Mouse (Mus musculus): Measurements from ENCODE around the gene Plek. TPM values are rescaled to one million over a fixed set of nuclear protein-coding genes. Genes with fewer than 3 reads are reported as not detected.
"Not testable (repeated sequence)": the region's sequence is repeated elsewhere in the genome, so short reads cannot be mapped to it uniquely, and the experiment has no call there.

Plek gene
- polyA plus RNA-seq (2016; fragmentation: Nextera tagmentation; extraction: Ambion mirVana), result 42.4 and 47.2 TPM in 2 replicates

DNA sequence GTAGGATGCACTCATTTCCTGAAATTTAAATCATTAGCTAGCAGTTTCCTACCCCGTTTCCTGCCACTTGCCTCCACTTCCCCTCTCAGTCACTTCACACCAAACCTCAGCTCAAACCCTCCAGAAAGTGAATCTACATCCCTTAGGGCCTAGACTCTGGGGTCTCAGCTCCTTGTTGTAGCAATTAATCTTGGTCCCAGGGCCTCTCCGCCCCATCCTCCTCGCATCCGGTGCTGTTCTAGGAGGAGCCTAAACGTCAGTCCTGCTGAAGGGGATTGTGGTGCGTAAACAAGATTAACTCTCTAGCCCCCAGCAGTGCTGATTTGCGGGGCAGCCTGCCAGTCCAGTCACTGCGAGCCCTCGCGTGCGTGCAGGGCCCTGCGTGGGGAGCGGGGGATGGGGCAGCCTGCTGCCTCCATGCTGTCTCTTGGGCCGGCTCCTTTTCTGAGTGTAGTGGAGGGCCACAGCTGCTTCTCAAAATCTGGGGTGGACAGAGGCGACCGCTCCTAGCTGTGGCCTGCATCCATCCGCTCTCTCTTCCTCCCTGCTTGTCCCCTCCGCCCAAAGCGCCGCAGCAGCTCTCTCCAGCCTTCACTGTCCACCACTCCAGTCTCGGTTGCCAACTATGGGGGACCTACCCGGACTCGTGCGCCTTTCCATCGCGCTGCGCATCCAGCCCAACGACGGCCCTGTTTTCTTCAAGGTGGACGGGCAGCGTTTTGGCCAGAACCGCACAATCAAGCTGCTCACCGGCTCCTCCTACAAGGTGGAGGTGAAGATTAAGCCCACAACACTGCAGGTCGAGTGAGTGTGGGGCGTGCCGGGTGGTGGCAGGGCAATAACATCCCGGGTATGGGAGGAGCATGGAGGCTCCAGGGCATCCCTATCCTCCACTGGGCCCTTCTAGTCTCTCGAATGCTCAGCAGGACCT lies at the start of gene Plek, which contains the start of gene Cnrip1:
Gene Plek, minus strand, starts transcription at position 837 of the 931 bp plus-strand sequence.
Gene Cnrip1, plus strand, starts transcription at position 42 of the 931 bp plus-strand sequence.
- no peaks in the 10 kb centered on the region for H3K36me3 ChIP-seq
- H3K4me1 ChIP-seq, result 0 out of 2 replicates have a peak, but pooled peaks cover 8% of the 10 kb centered on the region
- H3K9me3 ChIP-seq (replicated peaks), result no peaks in the 10 kb centered on the region
- WGBS (ENCODE audit: insufficient replicate concordance), result 2% methylated on average over 37 of the region's 38 CpGs
- peak within 1 kb of the TSS; percentile 63 for H3K4me2 ChIP-seq
- peaks cover 14% of the 10 kb centered on the region for H3K27me3 ChIP-seq (replicated peaks)
- H3K4me3 ChIP-seq, result peak within 1 kb of the TSS; percentile 49
- peak within 1 kb of the TSS; percentile 39 for H3K9ac ChIP-seq
- H3K27ac ChIP-seq, result peak within 1 kb of the TSS; percentile 61
- peak; percentile 68 for ATAC-seq

DNA sequence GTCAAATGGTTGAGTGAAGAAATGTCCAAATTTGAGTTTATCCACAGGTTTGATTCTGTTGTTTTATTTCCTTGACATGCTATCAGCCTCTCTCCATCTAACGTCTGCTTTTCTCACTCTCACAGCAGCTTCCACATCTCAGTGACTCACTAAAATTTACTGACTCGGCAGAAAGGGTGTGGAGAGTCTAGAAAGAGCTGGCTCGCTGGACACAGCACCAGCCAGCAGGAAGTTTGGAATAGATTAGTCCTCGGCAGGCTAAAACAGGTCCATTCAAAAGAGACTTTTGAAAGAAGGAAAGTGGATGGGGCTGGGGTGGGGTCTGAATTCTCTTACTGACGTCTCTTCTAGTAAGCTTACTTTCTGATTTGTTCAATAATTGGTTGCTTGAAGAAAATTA lies 33.9 kb upstream of the Plek start:
- no peak for ATAC-seq
- H3K4me3 ChIP-seq, result no peak overlapping the region
- H3K9ac ChIP-seq, result no peak overlapping the region
- H3K36me3 ChIP-seq, result no peaks in the 10 kb centered on the region
- no peaks in the 10 kb centered on the region for H3K4me1 ChIP-seq
- H3K9me3 ChIP-seq (replicated peaks), result no peaks in the 10 kb centered on the region
- H3K4me2 ChIP-seq, result no peak overlapping the region
- 23% methylated on average over 5 of the region's 5 CpGs for WGBS (ENCODE audit: insufficient replicate concordance)
- no peak overlapping the region for H3K27ac ChIP-seq
- H3K27me3 ChIP-seq (replicated peaks), result no peaks in the 10 kb centered on the region

DNA sequence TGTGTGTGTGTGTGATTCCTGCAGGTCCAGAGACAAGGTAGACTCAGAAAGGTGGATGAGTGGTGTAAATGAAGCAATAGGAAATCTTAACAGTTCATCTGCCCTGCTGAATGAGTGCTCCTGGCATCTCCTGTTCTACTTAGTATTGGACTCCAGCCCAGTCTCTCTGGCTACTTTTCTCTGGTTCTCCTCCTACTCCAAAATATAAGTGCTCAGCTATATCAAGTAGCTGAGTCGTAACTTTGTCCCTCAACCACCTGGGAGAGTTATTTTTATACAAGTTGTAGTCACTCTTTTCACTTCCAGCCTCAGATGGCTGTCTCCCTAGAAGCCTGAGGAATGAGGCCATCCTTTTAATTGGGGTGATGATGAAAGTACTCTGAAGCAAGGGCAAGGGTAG lies 31.7 kb upstream of the Plek start:
- no peaks in the 10 kb centered on the region for H3K9me3 ChIP-seq (replicated peaks)
- ATAC-seq, result no peak
- no peak overlapping the region for H3K27ac ChIP-seq
- H3K4me2 ChIP-seq, result no peak overlapping the region
- H3K9ac ChIP-seq, result no peak overlapping the region
- no peak overlapping the region for H3K4me3 ChIP-seq
- H3K36me3 ChIP-seq, result no peaks in the 10 kb centered on the region
- no peaks in the 10 kb centered on the region for H3K27me3 ChIP-seq (replicated peaks)
- 67% methylated on average over 1 of the region's 1 CpGs for WGBS (ENCODE audit: insufficient replicate concordance)
- no peaks in the 10 kb centered on the region for H3K4me1 ChIP-seq

DNA sequence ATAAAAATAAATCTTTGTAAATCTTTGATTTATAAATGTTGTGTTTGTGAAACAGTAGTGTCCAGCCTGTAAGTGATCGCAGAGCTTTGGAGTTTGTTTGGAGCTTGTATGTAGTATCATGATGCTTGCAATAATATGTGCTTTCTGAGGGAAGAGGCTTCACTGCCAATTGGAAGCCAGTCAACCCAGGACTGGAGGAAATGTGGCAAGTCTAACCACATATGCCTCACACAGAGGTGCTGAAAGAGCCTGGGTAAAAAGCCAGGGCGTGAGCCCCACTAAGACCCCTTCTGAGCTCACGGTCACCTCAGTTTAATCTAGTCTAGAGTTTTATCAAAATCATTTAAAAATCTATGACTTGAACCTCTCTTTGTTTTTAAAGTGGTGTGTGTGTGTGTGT lies 31.3 kb upstream of the Plek start:
- Histone ChIP-seq H3K27me3 (replicated peaks) (no peaks in the 10 kb centered on the region), H3K4me2 (no peak overlapping the region), H3K4me1 (no peaks in the 10 kb centered on the region), H3K4me3 (no peak overlapping the region), H3K9me3 (replicated peaks) (no peaks in the 10 kb centered on the region), H3K36me3 (no peaks in the 10 kb centered on the region), H3K27ac (no peak overlapping the region), H3K9ac (no peak overlapping the region)
- WGBS (ENCODE audit: insufficient replicate concordance), result 87% methylated on average over 3 of the region's 3 CpGs
- no peak for ATAC-seq

DNA sequence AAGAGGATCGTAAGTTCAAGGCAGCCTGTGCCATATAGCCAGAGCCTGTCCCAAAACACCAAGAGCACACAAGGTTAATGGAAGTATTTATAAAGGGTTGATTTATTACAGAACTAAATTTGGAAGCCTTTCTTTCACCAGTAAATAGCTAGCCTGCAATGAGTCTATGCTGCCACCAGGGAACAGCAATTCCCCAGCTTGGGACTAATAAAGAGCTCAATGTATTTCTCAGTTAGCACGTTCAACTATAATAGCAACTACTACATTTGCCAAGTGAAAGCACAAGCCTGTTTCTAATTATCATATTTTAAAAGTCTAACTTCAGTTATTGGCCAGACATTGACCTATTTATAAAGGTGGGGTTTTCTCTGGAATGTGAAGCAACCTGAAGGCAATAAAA lies 30.8 kb upstream of the Plek start:
- Histone ChIP-seq H3K4me1 (no peaks in the 10 kb centered on the region), H3K9me3 (replicated peaks) (no peaks in the 10 kb centered on the region), H3K4me3 (no peak overlapping the region), H3K27me3 (replicated peaks) (no peaks in the 10 kb centered on the region), H3K9ac (no peak overlapping the region), H3K27ac (no peak overlapping the region), H3K4me2 (no peak overlapping the region), H3K36me3 (no peaks in the 10 kb centered on the region)
- WGBS (ENCODE audit: insufficient replicate concordance), result 60% methylated on average over 2 of the region's 2 CpGs
- ATAC-seq, result no peak

DNA sequence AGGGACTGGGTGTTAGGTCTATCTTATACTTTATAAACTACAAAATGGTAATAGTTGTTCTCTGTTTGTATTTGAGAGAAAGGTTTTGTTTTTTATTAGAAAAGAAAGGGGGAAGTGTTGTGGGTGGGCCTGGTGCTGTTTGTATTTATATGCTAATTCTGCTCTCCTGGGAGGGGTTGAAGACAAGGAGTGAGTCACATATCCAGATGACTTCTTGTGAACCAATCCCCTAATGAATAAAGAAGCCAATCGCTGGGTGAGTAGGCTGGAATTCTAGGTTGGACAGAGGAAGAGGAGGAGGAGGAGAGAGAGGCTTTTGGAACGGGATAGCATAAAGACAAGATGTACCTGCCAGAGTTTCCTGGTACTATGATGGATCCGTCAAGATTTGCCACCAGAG lies 29.9 kb upstream of the Plek start:
- Histone ChIP-seq H3K4me3 (no peak overlapping the region), H3K27ac (no peak overlapping the region), H3K4me2 (no peak overlapping the region), H3K36me3 (no peaks in the 10 kb centered on the region), H3K4me1 (no peaks in the 10 kb centered on the region), H3K9ac (no peak overlapping the region), H3K9me3 (replicated peaks) (no peaks in the 10 kb centered on the region), H3K27me3 (replicated peaks) (no peaks in the 10 kb centered on the region)
- ATAC-seq, result no peak
- WGBS (ENCODE audit: insufficient replicate concordance), result 49% methylated on average over 3 of the region's 3 CpGs

DNA sequence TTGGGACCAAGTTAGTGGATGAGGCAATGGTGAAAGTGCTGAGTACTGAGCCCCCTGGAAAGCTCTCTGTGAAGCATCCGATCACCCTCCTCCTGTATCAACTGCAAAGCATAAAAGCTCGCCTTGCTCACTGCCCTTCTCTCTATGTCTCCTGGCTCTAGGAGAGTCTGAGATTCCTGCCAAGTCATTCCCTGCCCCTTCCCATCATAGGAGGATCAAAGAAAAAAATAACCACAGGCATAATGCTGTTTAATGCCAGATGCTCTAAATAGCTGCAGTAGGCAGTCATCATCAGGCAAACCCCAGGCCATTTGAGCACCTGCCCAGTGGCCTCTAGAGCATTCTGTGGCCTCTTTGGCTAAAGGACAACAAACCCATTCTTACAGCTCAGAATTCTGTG lies 23.5 kb upstream of the Plek start:
- no peak for ATAC-seq
- Histone ChIP-seq H3K4me1 (no peaks in the 10 kb centered on the region), H3K27me3 (replicated peaks) (no peaks in the 10 kb centered on the region), H3K27ac (no peak overlapping the region), H3K9me3 (replicated peaks) (no peaks in the 10 kb centered on the region), H3K9ac (no peak overlapping the region), H3K4me2 (no peak overlapping the region), H3K4me3 (no peak overlapping the region), H3K36me3 (no peaks in the 10 kb centered on the region)
- 68% methylated on average over 2 of the region's 2 CpGs for WGBS (ENCODE audit: insufficient replicate concordance)

DNA sequence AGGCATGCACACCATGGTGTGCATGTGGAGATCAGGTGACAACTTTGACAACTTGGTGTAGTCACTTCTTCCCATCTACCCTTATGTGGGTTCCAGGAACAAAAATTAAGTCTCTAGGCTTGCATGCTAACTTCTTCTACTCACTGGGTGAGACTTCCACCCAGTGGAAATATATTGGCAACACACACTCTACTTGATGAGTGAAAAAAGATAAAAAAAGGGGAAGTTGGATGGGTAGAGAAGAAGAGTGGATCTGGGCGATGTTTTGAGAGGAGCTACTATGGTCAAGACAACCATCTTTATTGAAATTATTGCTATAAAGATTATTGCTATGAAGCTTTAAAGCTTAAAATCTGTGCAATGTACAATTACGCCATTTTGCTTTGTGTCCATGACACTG lies 17.2 kb upstream of the Plek start:
- H3K9ac ChIP-seq; H3K27ac ChIP-seq; H3K9me3 ChIP-seq (replicated peaks); H3K27me3 ChIP-seq (replicated peaks); H3K4me3 ChIP-seq; ATAC-seq; H3K4me1 ChIP-seq; H3K4me2 ChIP-seq; H3K36me3 ChIP-seq: not testable (repeated sequence)
- 59% methylated on average over 2 of the region's 2 CpGs for WGBS (ENCODE audit: insufficient replicate concordance)

DNA sequence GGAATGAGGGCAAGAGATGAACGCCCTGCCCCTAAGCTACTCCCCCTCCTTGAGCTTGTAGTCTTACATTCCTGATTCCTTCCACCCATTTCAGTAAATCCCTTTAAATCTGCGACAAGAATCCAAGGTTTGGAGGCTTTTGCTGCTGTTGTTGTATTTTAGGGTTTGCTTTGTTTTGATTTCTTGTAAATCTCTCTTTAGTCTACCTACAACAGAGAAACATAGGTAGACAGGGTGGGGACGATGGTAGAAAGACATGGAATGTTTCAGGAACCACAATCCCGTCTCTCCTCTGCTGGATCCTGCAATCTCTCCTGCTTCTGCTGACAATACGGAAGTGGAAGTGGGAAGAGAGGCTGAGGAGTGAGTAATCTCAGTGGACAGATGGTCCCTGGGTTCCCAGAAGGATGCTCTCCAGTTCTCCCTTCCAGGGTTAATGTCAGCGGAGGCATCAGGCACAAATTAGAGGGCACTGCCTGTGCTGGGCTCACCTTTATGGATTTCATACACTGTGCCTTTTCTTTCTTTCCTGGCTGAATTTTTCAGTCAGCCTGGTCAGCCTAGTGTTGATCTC lies 382 bp upstream of the Plek start:
- no peak overlapping the region for H3K27ac ChIP-seq
- H3K9me3 ChIP-seq (replicated peaks), result no peaks in the 10 kb centered on the region
- 9% methylated on average over 6 of the region's 6 CpGs for WGBS (ENCODE audit: insufficient replicate concordance)
- H3K4me3 ChIP-seq, result peak overlapping the region; percentile 49
- no peaks in the 10 kb centered on the region for H3K36me3 ChIP-seq
- peak overlapping the region; percentile 63 for H3K4me2 ChIP-seq
- no peak for ATAC-seq
- H3K9ac ChIP-seq, result peak overlapping the region; percentile 39; the same call in 1 of the 2 replicates
- H3K4me1 ChIP-seq, result 0 out of 2 replicates have a peak, but pooled peaks cover 8% of the 10 kb centered on the region
- peaks cover 14% of the 10 kb centered on the region for H3K27me3 ChIP-seq (replicated peaks)

DNA sequence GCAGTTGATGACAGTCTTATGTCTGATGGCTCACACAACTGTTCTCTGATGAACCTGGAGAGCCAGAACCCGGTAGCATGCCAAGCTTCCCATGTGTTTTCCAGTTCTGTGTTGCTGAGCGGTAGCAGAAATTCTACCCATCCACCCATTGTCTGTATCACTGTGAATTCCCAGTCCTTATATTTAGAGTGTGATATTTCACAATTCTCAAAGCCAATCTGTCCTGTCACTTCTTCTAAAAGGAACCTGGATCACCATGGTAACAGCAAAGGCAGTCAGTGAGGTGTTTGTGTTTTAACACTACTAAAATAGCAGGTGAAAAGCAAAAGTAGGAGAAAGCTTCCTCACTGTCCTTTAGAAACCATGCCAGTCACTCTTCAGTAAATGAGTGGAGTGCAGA lies 6.4 kb downstream of the Plek start:
- Histone ChIP-seq H3K9ac (no peak overlapping the region), H3K27me3 (replicated peaks) (no peaks in the 10 kb centered on the region), H3K4me3 (no peak overlapping the region), H3K27ac (no peak overlapping the region), H3K4me1 (no peaks in the 10 kb centered on the region), H3K36me3 (no peaks in the 10 kb centered on the region), H3K4me2 (no peak overlapping the region), H3K9me3 (replicated peaks) (no peaks in the 10 kb centered on the region)
- 76% methylated on average over 2 of the region's 2 CpGs for WGBS (ENCODE audit: insufficient replicate concordance)
- ATAC-seq, result no peak

DNA sequence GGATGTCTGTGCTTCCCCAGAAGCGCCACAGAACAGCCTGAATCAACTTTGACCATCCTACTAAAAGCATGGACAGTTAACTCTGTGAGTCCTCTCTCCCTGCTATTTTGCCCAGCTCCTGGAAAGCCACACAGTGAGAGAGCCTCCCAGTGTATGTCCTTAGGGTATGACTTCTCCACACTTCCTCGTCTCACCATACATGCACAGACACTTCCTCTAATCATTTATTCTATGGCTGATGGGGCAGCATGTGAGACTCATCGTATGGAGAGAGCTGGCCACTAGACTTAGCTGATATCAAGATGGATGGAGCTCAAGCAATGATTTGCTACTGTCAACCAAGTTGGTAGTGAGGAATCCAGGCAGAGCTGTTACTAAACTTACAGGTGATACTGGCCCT lies 28.2 kb downstream of the Plek start:
- H3K27me3 ChIP-seq (replicated peaks), result no peaks in the 10 kb centered on the region
- no peak for ATAC-seq
- no peak overlapping the region for H3K4me3 ChIP-seq
- no peak overlapping the region for H3K4me2 ChIP-seq
- peaks cover 4% of the 10 kb centered on the region; the same call in 1 of the 2 replicates for H3K4me1 ChIP-seq
- no peaks in the 10 kb centered on the region for H3K36me3 ChIP-seq
- no peaks in the 10 kb centered on the region for H3K9me3 ChIP-seq (replicated peaks)
- 54% methylated on average over 3 of the region's 3 CpGs for WGBS (ENCODE audit: insufficient replicate concordance)
- no peak overlapping the region for H3K9ac ChIP-seq
- H3K27ac ChIP-seq, result no peak overlapping the region

DNA sequence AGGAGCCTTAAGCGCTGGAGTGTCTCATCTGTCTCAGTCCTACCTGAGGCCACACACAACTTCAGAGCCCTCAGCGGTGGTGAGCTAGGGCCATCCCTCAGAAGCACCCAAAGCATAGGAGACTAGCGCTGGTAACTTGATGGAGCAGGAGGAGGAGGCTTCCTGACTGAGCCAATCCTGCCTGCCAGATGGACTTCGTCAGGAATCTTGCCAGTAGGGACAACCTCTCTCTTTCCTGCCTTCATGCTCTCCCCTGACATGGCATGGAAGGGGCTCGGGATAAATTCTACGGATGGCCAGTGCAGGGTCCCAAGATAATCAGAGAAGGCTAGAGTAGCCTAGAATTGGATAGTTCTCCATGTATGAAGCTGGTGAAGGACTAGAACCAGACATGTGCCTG lies 29.0 kb downstream of the Plek start:
- H3K36me3 ChIP-seq, result no peaks in the 10 kb centered on the region
- no peak for ATAC-seq
- H3K27me3 ChIP-seq (replicated peaks), result no peaks in the 10 kb centered on the region
- H3K9ac ChIP-seq, result no peak overlapping the region
- peaks cover 4% of the 10 kb centered on the region; the same call in 1 of the 2 replicates for H3K4me1 ChIP-seq
- H3K4me3 ChIP-seq, result no peak overlapping the region
- 77% methylated on average over 6 of the region's 6 CpGs for WGBS (ENCODE audit: insufficient replicate concordance)
- H3K9me3 ChIP-seq (replicated peaks), result no peaks in the 10 kb centered on the region
- no peak overlapping the region for H3K4me2 ChIP-seq
- H3K27ac ChIP-seq, result no peak overlapping the region

All from liver, embryonic 12.5 days (tissue).